Mouse (Mus musculus): Measurements from ENCODE around the gene Canx. TPM values are rescaled to one million over a fixed set of nuclear protein-coding genes. Genes with fewer than 3 reads are reported as not detected.

The Canx gene
- total and polyA plus RNA-seq, 2 experiments from 2014 or later: 120 to 159 TPM

- Histone ChIP-seq H3K9ac (replicated peaks; ENCODE audit: low read depth, low read length) (peak overlapping the region; percentile 98), H3K4me3 (ENCODE audit: low read depth, low read length) (peak overlapping the region; percentile 92), H3K27ac (ENCODE audit: low read depth) (peak overlapping the region; percentile 98), H3K4me1 (ENCODE audit: control insufficient read depth, insufficient read depth) (peaks cover 26% of the 10 kb centered on the region), H3K4me2 (ENCODE audit: low read depth, low read length) (peak overlapping the region; percentile 67), H3K27me3 (ENCODE audit: control insufficient read depth, insufficient read depth, low read length) (no peaks in the 10 kb centered on the region), H3K9me3 (replicated peaks; ENCODE audit: control insufficient read depth, low read length) (no peaks in the 10 kb centered on the region), H3K36me3 (replicated peaks; ENCODE audit: control insufficient read depth, insufficient read depth, low read length) (peaks cover 17% of the 10 kb centered on the region)
- WGBS: under 1% methylated on average over 74 of the region's 85 CpGs
- TF ChIP-seq EP300 (IDR thresholded peaks at IDR 0.05; ENCODE audit: low read depth) (no peak), CTCF (IDR thresholded peaks at IDR 0.05; ENCODE audit: low read depth) (no peak)
- peak; percentile 57 for DNase-seq (ENCODE audit: low spot score)
- ATAC-seq (ENCODE audit: insufficient read depth, low read depth): peak; percentile 67
These were observed 33.9 kb downstream of the Canx start for GRCm38 (mm10) chr11:50291321-50292165.

DNA sequence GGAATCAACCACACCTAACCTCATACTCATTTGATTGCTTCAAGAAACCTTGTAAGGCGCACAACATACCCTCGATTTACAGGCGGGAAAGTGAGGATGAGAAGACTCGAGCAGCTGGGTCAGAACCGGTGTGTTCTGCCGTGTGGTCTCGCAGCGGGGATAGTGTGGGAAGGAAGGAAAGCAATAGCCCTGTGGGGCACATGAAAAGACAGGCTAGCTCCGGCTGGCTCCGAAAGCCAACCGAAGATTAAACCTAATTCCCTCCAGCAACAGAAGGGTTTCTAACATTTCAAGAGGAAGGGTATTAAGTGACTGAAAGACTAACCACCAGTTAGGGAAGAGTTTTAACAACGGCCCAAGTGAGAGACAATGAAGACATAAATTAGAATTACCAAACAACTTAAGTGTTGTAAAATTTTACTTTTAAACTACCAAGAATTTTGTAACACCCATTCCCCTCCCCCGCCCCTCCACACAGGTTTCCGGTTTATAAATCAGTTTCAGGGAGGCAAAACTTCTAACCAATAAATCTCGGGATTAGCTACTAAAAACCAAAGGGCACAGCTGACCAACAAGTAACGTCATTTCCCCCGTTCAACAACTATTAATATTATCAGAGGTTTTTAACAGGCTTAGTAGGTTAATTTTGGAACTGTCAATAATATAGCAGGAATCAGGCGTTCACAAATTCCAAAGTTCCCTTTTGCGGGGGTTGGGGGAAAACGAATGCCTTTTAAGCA, 34.8 kb downstream of the Canx start:
- TF ChIP-seq CTCF (IDR thresholded peaks at IDR 0.05; ENCODE audit: low read depth) (no peak), EP300 (IDR thresholded peaks at IDR 0.05; ENCODE audit: low read depth) (no peak)

GRCm38 (mm10) chr11:50286428-50286827, 39.0 kb downstream of the Canx start:
- H3K9ac ChIP-seq (replicated peaks; ENCODE audit: low read depth, low read length): no peak overlapping the region

More for the DNA sequence above, 34.8 kb downstream of the Canx start:
- no peak for DNase-seq (ENCODE audit: low spot score)
- ATAC-seq (ENCODE audit: insufficient read depth, low read depth): no peak
- H3K27me3 ChIP-seq (ENCODE audit: control insufficient read depth, insufficient read depth, low read length): no peaks in the 10 kb centered on the region
- peak overlapping the region; percentile 67 for H3K4me2 ChIP-seq (ENCODE audit: low read depth, low read length)
- H3K4me1 ChIP-seq (ENCODE audit: control insufficient read depth, insufficient read depth): peaks cover 29% of the 10 kb centered on the region
- peak overlapping the region; percentile 92 for H3K4me3 ChIP-seq (ENCODE audit: low read depth, low read length)
- peaks cover 11% of the 10 kb centered on the region for H3K36me3 ChIP-seq (replicated peaks; ENCODE audit: control insufficient read depth, insufficient read depth, low read length)
- no peaks in the 10 kb centered on the region for H3K9me3 ChIP-seq (replicated peaks; ENCODE audit: control insufficient read depth, low read length)
- WGBS: 10% methylated on average over 20 of the region's 20 CpGs
- H3K9ac ChIP-seq (replicated peaks; ENCODE audit: low read depth, low read length): peak overlapping the region; percentile 98
- H3K27ac ChIP-seq (ENCODE audit: low read depth): peak overlapping the region; percentile 98

GRCm38 (mm10) chr11:50285696-50286095, 39.8 kb downstream of the Canx start:
- H3K36me3 ChIP-seq (replicated peaks; ENCODE audit: control insufficient read depth, insufficient read depth, low read length): peaks cover 11% of the 10 kb centered on the region; the same call in 1 of the 2 replicates
- H3K27me3 ChIP-seq (ENCODE audit: control insufficient read depth, insufficient read depth, low read length): no peaks in the 10 kb centered on the region
- H3K9ac ChIP-seq (replicated peaks; ENCODE audit: low read depth, low read length): no peak overlapping the region
- no peak overlapping the region for H3K4me3 ChIP-seq (ENCODE audit: low read depth, low read length)
- no peak overlapping the region for H3K27ac ChIP-seq (ENCODE audit: low read depth)
- ATAC-seq (ENCODE audit: insufficient read depth, low read depth): no peak
- peaks cover 29% of the 10 kb centered on the region for H3K4me1 ChIP-seq (ENCODE audit: control insufficient read depth, insufficient read depth)
- TF ChIP-seq EP300 (IDR thresholded peaks at IDR 0.05; ENCODE audit: low read depth) (no peak), CTCF (IDR thresholded peaks at IDR 0.05; ENCODE audit: low read depth) (no peak)
- no peak for DNase-seq (ENCODE audit: low spot score)
- H3K4me2 ChIP-seq (ENCODE audit: low read depth, low read length): no peak overlapping the region
- no peaks in the 10 kb centered on the region for H3K9me3 ChIP-seq (replicated peaks; ENCODE audit: control insufficient read depth, low read length)
- WGBS: 76% methylated on average over 7 of the region's 7 CpGs

More at GRCm38 (mm10) chr11:50286428-50286827, 39.0 kb downstream of the Canx start:
- Histone ChIP-seq H3K27me3 (ENCODE audit: control insufficient read depth, insufficient read depth, low read length) (no peaks in the 10 kb centered on the region), H3K27ac (ENCODE audit: low read depth) (no peak overlapping the region), H3K4me3 (ENCODE audit: low read depth, low read length) (no peak overlapping the region), H3K4me1 (ENCODE audit: control insufficient read depth, insufficient read depth) (peaks cover 29% of the 10 kb centered on the region), H3K4me2 (ENCODE audit: low read depth, low read length) (no peak overlapping the region), H3K9me3 (replicated peaks; ENCODE audit: control insufficient read depth, low read length) (no peaks in the 10 kb centered on the region), H3K36me3 (replicated peaks; ENCODE audit: control insufficient read depth, insufficient read depth, low read length) (0 out of 2 replicates have a peak, but pooled peaks cover 4% of the 10 kb centered on the region)
- DNase-seq (ENCODE audit: low spot score) (no peak), ATAC-seq (ENCODE audit: insufficient read depth, low read depth) (no peak)
- TF ChIP-seq EP300 (IDR thresholded peaks at IDR 0.05; ENCODE audit: low read depth) (no peak), CTCF (IDR thresholded peaks at IDR 0.05; ENCODE audit: low read depth) (no peak)
- WGBS: 85% methylated on average over 1 of the region's 1 CpGs

DNA sequence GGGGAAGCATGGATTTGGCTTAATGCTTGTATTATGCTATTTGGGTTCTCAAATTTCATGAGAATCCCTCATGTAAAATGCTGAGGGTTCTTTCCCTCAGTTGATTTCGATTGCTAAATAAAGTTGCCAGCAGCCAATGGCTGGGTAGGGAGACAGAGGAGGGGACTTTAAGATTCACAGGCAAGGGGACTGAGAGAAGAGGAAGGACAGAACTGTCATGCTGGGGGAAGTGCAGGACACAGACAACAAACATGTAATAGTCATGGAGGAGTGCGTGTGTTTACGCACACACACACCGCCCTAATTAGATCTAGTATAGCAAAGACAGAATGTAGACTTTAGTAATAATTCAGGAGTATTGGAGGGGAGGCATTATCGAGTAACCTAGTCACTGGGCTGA, 40.2 kb downstream of the Canx start:
- no peak overlapping the region for H3K4me3 ChIP-seq (ENCODE audit: low read depth, low read length)
- H3K4me2 ChIP-seq (ENCODE audit: low read depth, low read length): no peak overlapping the region
- no peak overlapping the region for H3K27ac ChIP-seq (ENCODE audit: low read depth)
- ATAC-seq (ENCODE audit: insufficient read depth, low read depth): no peak
- no peaks in the 10 kb centered on the region for H3K27me3 ChIP-seq (ENCODE audit: control insufficient read depth, insufficient read depth, low read length)
- H3K4me1 ChIP-seq (ENCODE audit: control insufficient read depth, insufficient read depth): peaks cover 26% of the 10 kb centered on the region
- TF ChIP-seq CTCF (IDR thresholded peaks at IDR 0.05; ENCODE audit: low read depth) (no peak), EP300 (IDR thresholded peaks at IDR 0.05; ENCODE audit: low read depth) (no peak)
- DNase-seq (ENCODE audit: low spot score): no peak
- H3K9me3 ChIP-seq (replicated peaks; ENCODE audit: control insufficient read depth, low read length): no peaks in the 10 kb centered on the region
- peaks cover 12% of the 10 kb centered on the region; the same call in 1 of the 2 replicates for H3K36me3 ChIP-seq (replicated peaks; ENCODE audit: control insufficient read depth, insufficient read depth, low read length)
- no peak overlapping the region for H3K9ac ChIP-seq (replicated peaks; ENCODE audit: low read depth, low read length)
- 93% methylated on average over 5 of the region's 5 CpGs for WGBS
